Mouse (Mus musculus): ENCODE results near the gene Dstyk.

DNA sequence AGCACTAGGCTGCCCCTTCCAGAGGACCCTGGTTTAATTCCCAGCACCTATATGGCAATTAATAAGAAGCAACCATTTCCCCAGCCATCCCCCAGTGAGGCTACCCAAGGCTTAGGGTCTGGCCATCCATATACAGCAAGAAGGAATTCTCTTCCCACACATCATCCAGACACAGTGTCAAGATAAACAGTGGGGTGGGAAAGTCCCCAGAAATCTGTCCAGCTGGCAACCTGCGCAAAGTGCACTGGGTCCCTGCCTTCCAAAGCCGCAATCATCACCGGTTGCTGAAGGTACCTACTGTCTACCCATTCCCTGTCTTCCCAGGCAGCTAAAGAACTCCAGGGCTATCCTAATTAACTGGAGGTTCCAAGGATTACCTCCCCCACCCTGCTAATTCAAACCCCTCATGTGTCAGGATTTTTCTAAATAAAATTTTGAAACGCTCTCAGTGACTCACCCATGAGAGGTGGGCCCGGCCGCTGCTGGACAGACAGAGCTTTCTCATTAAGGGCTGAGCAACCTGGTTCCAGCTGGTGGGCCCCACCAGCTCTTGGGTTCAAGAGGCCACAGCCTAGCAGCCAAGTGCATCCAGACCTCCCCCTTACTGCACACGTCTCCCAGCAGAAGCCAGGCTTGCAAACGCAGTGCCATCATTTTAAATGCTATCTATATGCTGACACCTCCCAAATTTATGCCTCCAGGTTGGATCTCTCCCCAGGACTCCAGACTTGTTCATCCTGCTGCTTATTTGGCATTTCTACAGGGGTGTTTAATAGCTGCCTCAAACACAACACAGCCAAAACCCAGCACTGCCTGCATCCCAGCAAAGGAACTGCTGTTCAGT, 40.9 kb upstream of the Dstyk start:
- TF ChIP-seq E2F4 (IDR thresholded peaks at IDR 0.05; ENCODE audit: insufficient read depth) (no peak), POLR2A (IDR thresholded peaks at IDR 0.05; ENCODE audit: insufficient read length, low read depth) (no peak), SRF (IDR thresholded peaks at IDR 0.05; ENCODE audit: control insufficient read depth, insufficient read length, low read depth) (no peak), MAX (IDR thresholded peaks at IDR 0.05; ENCODE audit: low read depth) (no peak), TCF12 (IDR thresholded peaks at IDR 0.05; ENCODE audit: insufficient read depth, poor library complexity, severe bottlenecking) (no peak), CEBPB (IDR thresholded peaks at IDR 0.05; ENCODE audit: insufficient read depth, poor library complexity, severe bottlenecking) (no peak), USF1 (IDR thresholded peaks at IDR 0.05; ENCODE audit: low read depth) (no peak)

All from myocyte (in vitro differentiated cells).